Mouse (Mus musculus) midbrain, embryonic 11.5 days (tissue): Measurements from ENCODE around the gene Fam104a. TPM values are rescaled to one million over a fixed set of nuclear protein-coding genes. Genes with fewer than 3 reads are reported as not detected.

ENCODE experiments used
- ATAC-seq: fragments of 200-750 bp; cut with Nextera tagmentation; 2 replicates; pipeline ENCODE4 v1.8.0; 2017; ENCODE audit warnings: moderate TSS enrichment, moderate library complexity; ENCODE audit not compliant: low FRiP score
- DNase-seq: peaks from one replicate; pipeline ENCODE4 v3.0.0; 2015; ENCODE audit warnings: low spot score; ENCODE audit errors: missing footprints
- H3K27ac ChIP-seq: fragments of 300-500 bp; sonication (generic); 2 replicates; pipeline ENCODE4 v1.5.1; 2014; ENCODE audit warnings: low read depth, low read length
- H3K27me3 ChIP-seq: fragments of 300-500 bp; sonication (generic); 2 replicates; pipeline ENCODE4 v1.6.1; 2014; ENCODE audit warnings: mild to moderate bottlenecking, low read length, moderate library complexity, mixed read lengths; ENCODE audit not compliant: control insufficient read depth, insufficient read depth
- H3K36me3 ChIP-seq: fragments of 300-500 bp; sonication (generic); 2 replicates; pipeline ENCODE4 v1.6.1; 2014; ENCODE audit warnings: mild to moderate bottlenecking, low read length, moderate library complexity, mixed read lengths; ENCODE audit not compliant: control insufficient read depth, insufficient read depth
- H3K4me1 ChIP-seq: fragments of 300-500 bp; sonication (generic); 2 replicates; pipeline ENCODE4 v1.6.1; 2014; ENCODE audit warnings: low read length; ENCODE audit not compliant: control insufficient read depth, insufficient read depth
- H3K4me2 ChIP-seq: fragments of 300-500 bp; sonication (generic); 2 replicates; pipeline ENCODE4 v1.6.1; 2014; ENCODE audit warnings: mild to moderate bottlenecking, moderate library complexity
- H3K4me3 ChIP-seq: fragments of 300-500 bp; sonication (generic); 2 replicates; pipeline ENCODE4 v1.5.1; 2014; ENCODE audit warnings: low read depth, low read length
- H3K9ac ChIP-seq: fragments of 300-500 bp; sonication (generic); 2 replicates; pipeline ENCODE4 v1.6.1; 2014; ENCODE audit warnings: low read length
- H3K9me3 ChIP-seq: fragments of 300-500 bp; sonication (generic); 2 replicates; pipeline ENCODE4 v1.6.1; 2016; ENCODE audit warnings: low read length; ENCODE audit not compliant: control insufficient read depth
- WGBS: fragments of 180-500 bp; shearing (Covaris S2); extraction: QIAGEN DNeasy Blood & Tissue Kit; methylation state at CpG from one replicate; pipeline ENCODE4 v1.1.7; 2014; 5-methylcytosine and 5-hydroxymethylcytosine counted together
- polyA plus RNA-seq: library from polyadenylated mRNA; unstranded; fragments of >200 nt; fragmentation: Nextera tagmentation; extraction: Ambion mirVana; gene quantifications from 2 replicates; pipeline ENCODE4 v1.2.1, GENCODE M21; 2014

The Fam104a gene
- polyA plus RNA-seq, 1 experiment from 2014 or later: 54.6 TPM

GRCm38 (mm10) chr11:113621001-113621400 lies 63.0 kb downstream of the Fam104a start:
- DNase-seq: no peak
- Histone ChIP-seq H3K9ac (no peak overlapping the region), H3K36me3 (0 out of 2 replicates have a peak, but pooled peaks cover 2% of the 10 kb centered on the region), H3K27ac (no peak overlapping the region), H3K4me1 (peaks cover 18% of the 10 kb centered on the region), H3K4me3 (no peak overlapping the region), H3K4me2 (no peak overlapping the region), H3K27me3 (peaks cover 38% of the 10 kb centered on the region), H3K9me3 (no peaks in the 10 kb centered on the region)
- no peak for ATAC-seq
- WGBS: 49% methylated on average over 2 of the region's 2 CpGs

- ATAC-seq: 0 out of 2 replicates have a peak, but pooled peaks have one; percentile 23
- WGBS: 2% methylated on average over 31 of the region's 31 CpGs
Measured at GRCm38 (mm10) chr11:113619420-113620080, 64.4 kb downstream of the Fam104a start.

GRCm38 (mm10) chr11:113618672-113619419 lies 65.1 kb downstream of the Fam104a start, which contains the start of gene Sstr2:
Gene Sstr2, plus strand, starts transcription at chr11:113619342.
- Histone ChIP-seq H3K27ac (no peak within 1 kb of the TSS), H3K9me3 (no peaks in the 10 kb centered on the region), H3K36me3 (no peaks in the 10 kb centered on the region), H3K4me1 (peaks cover 18% of the 10 kb centered on the region), H3K27me3 (peaks cover 38% of the 10 kb centered on the region), H3K4me3 (peak within 1 kb of the TSS; percentile 46), H3K4me2 (peak within 1 kb of the TSS; percentile 89), H3K9ac (peak within 1 kb of the TSS; percentile 65)
- 2% methylated on average over 54 of the region's 54 CpGs for WGBS
- ATAC-seq: peak; percentile 77
- DNase-seq: peak; percentile 97

More at GRCm38 (mm10) chr11:113619420-113620080, 64.4 kb downstream of the Fam104a start:
- H3K27me3 ChIP-seq: peaks cover 38% of the 10 kb centered on the region
- peak overlapping the region; percentile 65 for H3K9ac ChIP-seq
- peak overlapping the region; percentile 89 for H3K4me2 ChIP-seq
- peak; percentile 92 for DNase-seq
- no peaks in the 10 kb centered on the region for H3K36me3 ChIP-seq
- no peaks in the 10 kb centered on the region for H3K9me3 ChIP-seq
- no peak overlapping the region for H3K27ac ChIP-seq
- H3K4me1 ChIP-seq: peaks cover 18% of the 10 kb centered on the region
- H3K4me3 ChIP-seq: peak overlapping the region; percentile 46

- 22% methylated on average over 4 of the region's 4 CpGs for WGBS
- H3K4me3 ChIP-seq: peak overlapping the region; percentile 46; the same call in 1 of the 2 replicates
- H3K36me3 ChIP-seq: no peaks in the 10 kb centered on the region
- peaks cover 18% of the 10 kb centered on the region for H3K4me1 ChIP-seq
- H3K9me3 ChIP-seq: no peaks in the 10 kb centered on the region
- ATAC-seq (no peak), DNase-seq (peak; percentile 85)
- H3K9ac ChIP-seq: no peak overlapping the region
- H3K4me2 ChIP-seq: peak overlapping the region; percentile 89
- H3K27me3 ChIP-seq: peaks cover 38% of the 10 kb centered on the region
- H3K27ac ChIP-seq: no peak overlapping the region
Measured at GRCm38 (mm10) chr11:113618303-113618671, 65.7 kb downstream of the Fam104a start.

- peaks cover 18% of the 10 kb centered on the region for H3K4me1 ChIP-seq
- H3K9me3 ChIP-seq: no peaks in the 10 kb centered on the region
- 42% methylated on average over 14 of the region's 14 CpGs for WGBS
- no peak overlapping the region for H3K4me2 ChIP-seq
- no peak overlapping the region for H3K4me3 ChIP-seq
- no peak overlapping the region for H3K27ac ChIP-seq
- H3K9ac ChIP-seq: no peak overlapping the region
- H3K36me3 ChIP-seq: no peaks in the 10 kb centered on the region
- H3K27me3 ChIP-seq: peaks cover 38% of the 10 kb centered on the region
- DNase-seq (peak; percentile 96), ATAC-seq (no peak)
Measured at GRCm38 (mm10) chr11:113617132-113617911, 66.6 kb downstream of the Fam104a start.

- H3K4me2 ChIP-seq: no peak overlapping the region
- peaks cover 15% of the 10 kb centered on the region for H3K27me3 ChIP-seq
- H3K4me3 ChIP-seq: no peak overlapping the region
- H3K4me1 ChIP-seq: peaks cover 17% of the 10 kb centered on the region
- no peak overlapping the region for H3K27ac ChIP-seq
- DNase-seq (no peak), ATAC-seq (no peak)
- H3K9ac ChIP-seq: no peak overlapping the region
- no peaks in the 10 kb centered on the region for H3K36me3 ChIP-seq
- H3K9me3 ChIP-seq: no peaks in the 10 kb centered on the region
- 85% methylated on average over 6 of the region's 6 CpGs for WGBS
Measured at GRCm38 (mm10) chr11:113614476-113614875, 69.5 kb downstream of the Fam104a start.

- H3K4me1 ChIP-seq: peaks cover 3% of the 10 kb centered on the region; the same call in 1 of the 2 replicates
- no peaks in the 10 kb centered on the region for H3K36me3 ChIP-seq
- no peaks in the 10 kb centered on the region; the same call in 1 of the 2 replicates for H3K27me3 ChIP-seq
- H3K9ac ChIP-seq: no peak overlapping the region
- no peak overlapping the region for H3K4me2 ChIP-seq
- no peaks in the 10 kb centered on the region for H3K9me3 ChIP-seq
- ATAC-seq (peak; percentile 83), DNase-seq (peak; percentile 97)
- peak overlapping the region; percentile 66 for H3K27ac ChIP-seq
- no peak overlapping the region for H3K4me3 ChIP-seq
- 18% methylated on average over 23 of the region's 24 CpGs for WGBS
Measured at GRCm38 (mm10) chr11:113611664-113612611, 72.0 kb downstream of the Fam104a start.
